Comparison of ENCODE assay signal across 10 mouse cellular contexts in genomic region chr1:134846295-134846988, GRCm38 (mm10).
DNase-seq lines count a peak whose midpoint lies in the region; ATAC-seq and TF ChIP-seq lines count a peak whose summit lies in the region.
"Had no signal": no experiment of that assay in that cellular context is flagged by ENCODE, and none has a peak within 500 bp of the region (broad histone marks: within the 10 kb centered on the region; RNA-seq: fewer than 3 reads in every experiment).

No protein-coding gene starts in this region.

- peaks cover 6% of the 10 kb centered on the region; the same call in 1 of the 2 replicates for H3K36me3 ChIP-seq in midbrain, postnatal 0 days (ENCODE audit: insufficient read depth, low read length)

- intact Hi-C loops in left cerebral cortex, postnatal 4 days (cut with DNase I), result no loop called here

- TF ChIP-seq CTCF in midbrain, postnatal 0 days (IDR thresholded peaks at IDR 0.05), result no peak

- no peak overlapping the region for H3K9ac ChIP-seq in midbrain, postnatal 0 days (replicated peaks; ENCODE audit: low read length, poor library complexity, severe bottlenecking)

- no peaks in the 10 kb centered on the region for H3K4me1 ChIP-seq in midbrain, postnatal 0 days (ENCODE audit: insufficient read depth, low read length)

- DNase-seq in adrenal gland, adult (ENCODE audit: inconsistent age in 2 of 2, low spot score in 1 of 2), result peak; percentile 30 to 67
- DNase-seq in adrenal gland, adult 18-20 months (ENCODE audit: low spot score in 2 of 2), result no peak
- DNase-seq in left cerebral cortex, postnatal 4 days, result peak; percentile 31
- no peak for DNase-seq in left cerebral cortex, adult 8-10 months (ENCODE audit: low spot score in 2 of 2)
- DNase-seq in heart, adult 9 months (ENCODE audit: low spot score in 2 of 2), result peak; percentile 41 to 70
- DNase-seq in midbrain, postnatal 0 days (ENCODE audit: low spot score), result peak; percentile 38
- no peak for DNase-seq in kidney, adult 8-10 months
- no peak for DNase-seq in kidney, postnatal 36 days

- H3K4me3 ChIP-seq in midbrain, postnatal 0 days (ENCODE audit: low read depth, low read length), result no peak overlapping the region

- 0 out of 2 replicates have a peak, but pooled peaks have one; percentile 34 for ATAC-seq in midbrain, postnatal 0 days (ENCODE audit: low FRiP score)
- ATAC-seq: forebrain, embryonic 14.5 days; intestine, postnatal 0 days had no signal

- no peaks in the 10 kb centered on the region for H3K27me3 ChIP-seq in midbrain, postnatal 0 days (ENCODE audit: insufficient read depth, low read length)

- H3K27ac ChIP-seq in midbrain, postnatal 0 days (ENCODE audit: low read depth, low read length), result peak overlapping the region; percentile 66

- WGBS in midbrain, postnatal 0 days, result 72% methylated on average over 10 of the region's 10 CpGs

- H3K4me2 ChIP-seq in midbrain, postnatal 0 days (ENCODE audit: low read depth, low read length, poor library complexity, severe bottlenecking), result no peak overlapping the region

- H3K9me3 ChIP-seq in midbrain, postnatal 0 days (ENCODE audit: low read length), result no peaks in the 10 kb centered on the region

Comparison
In these comparisons a context has a peak if more than half of its experiments do, and no peak if none do; other contexts are left out.
1. DNase-seq: peak in adrenal gland, adult (2 of 2), left cerebral cortex, postnatal 4 days (single experiment), heart, adult 9 months (2 of 2) and midbrain, postnatal 0 days (single experiment); none in adrenal gland, adult 18-20 months (0 of 2), left cerebral cortex, adult 8-10 months (0 of 2), kidney, adult 8-10 months (0 of 2) and kidney, postnatal 36 days (0 of 2).